Mouse (Mus musculus): ENCODE data around the gene Prkn. TPM values are rescaled to one million over a fixed set of nuclear protein-coding genes. Genes with fewer than 3 reads are reported as not detected.

Gene Prkn
- total and polyA plus RNA-seq, 3 experiments, result 0.39 to 0.50 TPM; not detected in 1

GRCm38 (mm10) chr17:11933737-11934136 is 1093.6 kb downstream of the Prkn start:
- no peaks in the 10 kb centered on the region for H3K9me3 ChIP-seq (replicated peaks; ENCODE audit: insufficient read depth, low read length)
- H3K4me3 ChIP-seq (ENCODE audit: control insufficient read depth in 1 of 2, insufficient read depth in 1 of 2, low read depth in 2 of 2, low read length in 2 of 2), result no peak overlapping the region
- no peaks in the 10 kb centered on the region for H3K36me3 ChIP-seq (ENCODE audit: control insufficient read depth in 1 of 2, insufficient read depth in 2 of 2, low read length in 2 of 2)
- no peak for TF ChIP-seq GABPA (IDR thresholded peaks at IDR 0.05; ENCODE audit: low read depth, low read length)
- TF ChIP-seq RAD21 (IDR thresholded peaks at IDR 0.05; ENCODE audit: low read depth, low read length), result no peak
- TF ChIP-seq ETS1 (IDR thresholded peaks at IDR 0.05; ENCODE audit: low read depth, low read length), result no peak
- TF ChIP-seq MXI1 (IDR thresholded peaks at IDR 0.05; ENCODE audit: low read depth, low read length), result no peak
- no peak for TF ChIP-seq TAL1 (IDR thresholded peaks at IDR 0.05; ENCODE audit: low read length)
- TF ChIP-seq MAFK (IDR thresholded peaks at IDR 0.05; ENCODE audit: borderline replicate concordance, low read depth, low read length), result no peak
- TF ChIP-seq ZKSCAN1 (IDR thresholded peaks at IDR 0.05; ENCODE audit: low read depth, low read length), result no peak
- TF ChIP-seq MEF2A (IDR thresholded peaks at IDR 0.05; ENCODE audit: extremely low read depth, insufficient replicate concordance, low read depth, low read length, poor library complexity, severe bottlenecking), result no peak
- no peak for TF ChIP-seq NELFE (IDR thresholded peaks at IDR 0.05; ENCODE audit: low read depth, low read length)
- no peak for TF ChIP-seq ZNF384 (IDR thresholded peaks at IDR 0.05; ENCODE audit: low read depth, low read length)
- no peak for TF ChIP-seq POLR2A (IDR thresholded peaks at IDR 0.05; ENCODE audit: control insufficient read depth in 1 of 2, insufficient read depth in 1 of 2, low read depth in 1 of 2, low read length in 2 of 2, poor library complexity in 1 of 2)
- no peak for TF ChIP-seq TCF12 (IDR thresholded peaks at IDR 0.05; ENCODE audit: low read depth, low read length)
- no peak for TF ChIP-seq TBP (IDR thresholded peaks at IDR 0.05; ENCODE audit: low read depth, low read length)
- TF ChIP-seq RCOR1 (IDR thresholded peaks at IDR 0.05; ENCODE audit: low read depth, low read length), result no peak
- no peak for TF ChIP-seq GATA1 (IDR thresholded peaks at IDR 0.05; ENCODE audit: low read depth, low read length)
- TF ChIP-seq MYB (IDR thresholded peaks at IDR 0.05; ENCODE audit: low read depth, low read length), result no peak
- no peak for TF ChIP-seq ELF1 (IDR thresholded peaks at IDR 0.05; ENCODE audit: low read depth, low read length)
- no peak for DNase-seq (ENCODE audit: low read depth, low spot score)
- H3K9ac ChIP-seq (ENCODE audit: control insufficient read depth, low read depth, low read length, poor library complexity, severe bottlenecking), result no peak overlapping the region
- no peaks in the 10 kb centered on the region for H3K79me2 ChIP-seq (ENCODE audit: control insufficient read depth, insufficient read depth, low read length, poor library complexity)
- H3K27me3 ChIP-seq (ENCODE audit: control insufficient read depth in 1 of 2, insufficient read depth in 2 of 2, low read length in 2 of 2), result no peaks in the 10 kb centered on the region
- no peak overlapping the region for H3K27ac ChIP-seq (ENCODE audit: control insufficient read depth, low read depth, low read length)
- no peaks in the 10 kb centered on the region for H3K4me1 ChIP-seq (ENCODE audit: control insufficient read depth in 1 of 2, insufficient read depth in 2 of 2, low read length in 2 of 2)

GRCm38 (mm10) chr17:11947436-11947835 is 1107.3 kb downstream of the Prkn start:
- Histone ChIP-seq H3K9ac (ENCODE audit: control insufficient read depth, low read depth, low read length, poor library complexity, severe bottlenecking) (no peak overlapping the region), H3K79me2 (ENCODE audit: control insufficient read depth, insufficient read depth, low read length, poor library complexity) (no peaks in the 10 kb centered on the region), H3K4me1 (ENCODE audit: control insufficient read depth in 1 of 2, insufficient read depth in 2 of 2, low read length in 2 of 2) (no peaks in the 10 kb centered on the region), H3K9me3 (replicated peaks; ENCODE audit: insufficient read depth, low read length) (no peaks in the 10 kb centered on the region), H3K4me3 (ENCODE audit: control insufficient read depth in 1 of 2, insufficient read depth in 1 of 2, low read depth in 2 of 2, low read length in 2 of 2) (no peak overlapping the region), H3K36me3 (ENCODE audit: control insufficient read depth in 1 of 2, insufficient read depth in 2 of 2, low read length in 2 of 2) (no peaks in the 10 kb centered on the region), H3K27me3 (ENCODE audit: control insufficient read depth in 1 of 2, insufficient read depth in 2 of 2, low read length in 2 of 2) (no peaks in the 10 kb centered on the region), H3K27ac (ENCODE audit: control insufficient read depth, low read depth, low read length) (no peak overlapping the region)
- TF ChIP-seq ZKSCAN1 (IDR thresholded peaks at IDR 0.05; ENCODE audit: low read depth, low read length) (no peak), CHD2 (IDR thresholded peaks at IDR 0.05; ENCODE audit: low read length) (no peak), MXI1 (IDR thresholded peaks at IDR 0.05; ENCODE audit: low read depth, low read length) (no peak), ZMIZ1 (IDR thresholded peaks at IDR 0.05; ENCODE audit: low read depth, low read length) (no peak)
- no peak for DNase-seq (ENCODE audit: low read depth, low spot score)

All from MEL (cell line).